26 mouse cellular contexts compared by ENCODE assay signal in the genomic region with DNA sequence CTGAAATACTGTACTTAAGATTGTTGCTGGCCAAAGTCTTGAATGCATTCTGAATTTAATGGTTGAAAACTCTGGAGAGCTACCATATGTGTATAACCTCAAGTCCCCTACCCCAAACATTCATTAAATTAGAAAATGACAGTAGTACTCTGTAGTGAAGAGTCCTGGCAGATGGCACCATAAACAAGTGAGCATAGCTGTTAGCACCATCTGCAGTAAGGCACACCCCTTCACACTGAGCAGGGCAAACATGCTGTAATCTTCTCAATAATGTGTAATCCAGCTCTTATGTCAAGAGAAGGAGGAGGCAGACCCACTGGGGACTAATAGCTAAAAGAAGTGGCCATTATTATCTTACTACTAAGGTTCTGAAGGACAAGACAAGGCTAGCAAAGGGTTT. TPM values are rescaled to one million over a fixed set of nuclear protein-coding genes. Genes with fewer than 3 reads are reported as not detected.
DNase-seq lines count a peak whose midpoint lies in the region; ATAC-seq lines count a peak whose summit lies in the region.
"Had no signal": no experiment of that assay in that cellular context is flagged by ENCODE, and none has a peak within 500 bp of the region (broad histone marks: within the 10 kb centered on the region; RNA-seq: fewer than 3 reads in every experiment).

No protein-coding gene starts in this region.

- no peaks in the 10 kb centered on the region for H3K27me3 ChIP-seq in hindbrain, embryonic 16.5 days (replicated peaks; ENCODE audit: control insufficient read depth, insufficient read depth, low read length)
- no peaks in the 10 kb centered on the region for H3K27me3 ChIP-seq in hindbrain, embryonic 13.5 days
- H3K27me3 ChIP-seq in neural tube, embryonic 14.5 days (ENCODE audit: control insufficient read depth, insufficient read depth, low read length) = no peaks in the 10 kb centered on the region
- H3K27me3 ChIP-seq in neural tube, embryonic 15.5 days (replicated peaks) = no peaks in the 10 kb centered on the region
- H3K27me3 ChIP-seq: embryonic facial prominence, embryonic 15.5 days; kidney, embryonic 15.5 days; liver, embryonic 15.5 days; lung, embryonic 15.5 days; megakaryocyte, embryonic 14.5 days had no signal

- H3K4me3 ChIP-seq in hindbrain, embryonic 16.5 days (ENCODE audit: low read length) = no peak overlapping the region
- H3K4me3 ChIP-seq in hindbrain, embryonic 13.5 days = no peak overlapping the region
- H3K4me3 ChIP-seq in neural tube, embryonic 14.5 days (ENCODE audit: low read depth, low read length) = no peak overlapping the region
- no peak overlapping the region for H3K4me3 ChIP-seq in neural tube, embryonic 15.5 days (replicated peaks)
- H3K4me3 ChIP-seq: embryonic facial prominence, embryonic 15.5 days; heart, adult 2 months; kidney, embryonic 15.5 days; limb, embryonic 10.5 days; liver, embryonic 15.5 days; lung, embryonic 15.5 days; megakaryocyte, embryonic 14.5 days had no signal

- ATAC-seq in hindbrain, embryonic 16.5 days = peak; percentile 50; the same call in 1 of the 2 replicates
- ATAC-seq in hindbrain, embryonic 13.5 days (ENCODE audit: low FRiP score) = no peak
- peak; percentile 58; the same call in 1 of the 2 replicates for ATAC-seq in neural tube, embryonic 14.5 days (ENCODE audit: low read depth)
- no peak for ATAC-seq in neural tube, embryonic 15.5 days (ENCODE audit: low FRiP score)
- ATAC-seq: intestine, postnatal 0 days; midbrain, embryonic 16.5 days had no signal

- H3K4me1 ChIP-seq in hindbrain, embryonic 16.5 days (ENCODE audit: control insufficient read depth, insufficient read depth, low read depth, low read length) = no peaks in the 10 kb centered on the region
- H3K4me1 ChIP-seq in hindbrain, embryonic 13.5 days (replicated peaks) = no peaks in the 10 kb centered on the region
- H3K4me1 ChIP-seq in neural tube, embryonic 14.5 days (ENCODE audit: control insufficient read depth, insufficient read depth, low read length) = no peaks in the 10 kb centered on the region
- no peaks in the 10 kb centered on the region for H3K4me1 ChIP-seq in neural tube, embryonic 15.5 days
- H3K4me1 ChIP-seq: embryonic facial prominence, embryonic 15.5 days; kidney, embryonic 15.5 days; limb, embryonic 10.5 days; liver, embryonic 15.5 days; lung, embryonic 15.5 days; megakaryocyte, embryonic 14.5 days had no signal

- H3K27ac ChIP-seq in hindbrain, embryonic 16.5 days (ENCODE audit: low read depth, low read length) = no peak overlapping the region
- no peak overlapping the region for H3K27ac ChIP-seq in hindbrain, embryonic 13.5 days
- H3K27ac ChIP-seq in neural tube, embryonic 14.5 days (ENCODE audit: low read depth, low read length) = no peak overlapping the region
- no peak overlapping the region for H3K27ac ChIP-seq in neural tube, embryonic 15.5 days (replicated peaks)
- H3K27ac ChIP-seq: embryonic facial prominence, embryonic 15.5 days; heart, adult 2 months; kidney, embryonic 15.5 days; limb, embryonic 10.5 days; liver, embryonic 15.5 days; lung, embryonic 15.5 days; stomach, postnatal 0 days had no signal

- H3K4me2 ChIP-seq in hindbrain, embryonic 16.5 days (ENCODE audit: low read length) = no peak overlapping the region
- no peak overlapping the region for H3K4me2 ChIP-seq in hindbrain, embryonic 13.5 days
- no peak overlapping the region for H3K4me2 ChIP-seq in neural tube, embryonic 14.5 days (ENCODE audit: low read depth, low read length)
- H3K4me2 ChIP-seq in neural tube, embryonic 15.5 days = no peak overlapping the region
- H3K4me2 ChIP-seq: embryonic facial prominence, embryonic 15.5 days; kidney, embryonic 15.5 days; liver, embryonic 15.5 days; lung, embryonic 15.5 days had no signal

- no peaks in the 10 kb centered on the region for H3K9me3 ChIP-seq in hindbrain, embryonic 16.5 days (ENCODE audit: control insufficient read depth, low read length)
- no peaks in the 10 kb centered on the region for H3K9me3 ChIP-seq in hindbrain, embryonic 13.5 days
- no peaks in the 10 kb centered on the region for H3K9me3 ChIP-seq in neural tube, embryonic 14.5 days (ENCODE audit: control insufficient read depth, low read length)
- no peaks in the 10 kb centered on the region for H3K9me3 ChIP-seq in neural tube, embryonic 15.5 days (replicated peaks)
- H3K9me3 ChIP-seq: embryonic facial prominence, embryonic 15.5 days; kidney, embryonic 15.5 days; limb, embryonic 10.5 days; liver, embryonic 15.5 days; lung, embryonic 15.5 days; megakaryocyte, embryonic 14.5 days had no signal

- DNase-seq in layer of hippocampus, adult 18-20 months (ENCODE audit: low spot score in 2 of 2) = peak; percentile 55 to 79
- peak; percentile 18 to 30 for DNase-seq in layer of hippocampus, postnatal 36 days
- DNase-seq in frontal cortex, postnatal 25 days (ENCODE audit: low spot score in 2 of 2) = no peak
- DNase-seq: adrenal gland, postnatal 10 days; cerebellum, adult 9-11 months; gastrocnemius, postnatal 25 days; heart, adult 2 months; kidney, postnatal 4 days; liver; lung, postnatal 36 days; right cerebral cortex, postnatal 14 days; thymus, adult 2 months had no signal

- H3K9ac ChIP-seq in hindbrain, embryonic 16.5 days (ENCODE audit: low read depth, low read length) = no peak overlapping the region
- H3K9ac ChIP-seq in hindbrain, embryonic 13.5 days = no peak overlapping the region
- no peak overlapping the region for H3K9ac ChIP-seq in neural tube, embryonic 14.5 days (replicated peaks; ENCODE audit: low read depth, low read length)
- H3K9ac ChIP-seq in neural tube, embryonic 15.5 days (replicated peaks) = no peak overlapping the region
- H3K9ac ChIP-seq: embryonic facial prominence, embryonic 15.5 days; kidney, embryonic 15.5 days; liver, embryonic 15.5 days; lung, embryonic 15.5 days had no signal

- H3K36me3 ChIP-seq in hindbrain, embryonic 16.5 days (ENCODE audit: control insufficient read depth, insufficient read depth, low read length) = peaks cover 5% of the 10 kb centered on the region; the same call in 1 of the 2 replicates
- H3K36me3 ChIP-seq in hindbrain, embryonic 13.5 days = peaks cover 57% of the 10 kb centered on the region
- H3K36me3 ChIP-seq in neural tube, embryonic 14.5 days (ENCODE audit: control insufficient read depth, insufficient read depth, low read length) = peaks cover 24% of the 10 kb centered on the region
- H3K36me3 ChIP-seq in neural tube, embryonic 15.5 days = peaks cover 27% of the 10 kb centered on the region

RNA-seq across cellular contexts. Expression of a gene that starts 33.9 kb away (rescaled TPM):
- 0.11 and 0.14 TPM in 2 replicates for polyA plus RNA-seq in hindbrain, embryonic 16.5 days (2015; fragmentation: Nextera tagmentation; extraction: Ambion mirVana)
- polyA plus RNA-seq in hindbrain, embryonic 13.5 days (2015; fragmentation: Nextera tagmentation; extraction: Ambion mirVana) = 0.49 and 0.87 TPM in 2 replicates
- polyA plus RNA-seq in neural tube, embryonic 14.5 days (2014; fragmentation: Nextera tagmentation; extraction: Ambion mirVana) = 0.31 and 0.36 TPM in 2 replicates
- 0.17 and 0.19 TPM in 2 replicates for polyA plus RNA-seq in neural tube, embryonic 15.5 days (2015; fragmentation: Nextera tagmentation; extraction: Ambion mirVana)
- total RNA-seq in layer of hippocampus, adult 18-20 months (2021) = under 1 TPM; 0.66 to 0.69 TPM
- 1 to 10 TPM in 1 of 2 experiments, under 1 TPM in 1; 0.83 to 1.8 TPM for total RNA-seq in layer of hippocampus, postnatal 36 days (2021)
- total RNA-seq: common myeloid progenitor, adult 5-6 weeks had no signal
- polyA plus RNA-seq: heart, adult 2 months had no signal

Comparison
In these comparisons a context has a peak if more than half of its experiments do, and no peak if none do; other contexts are left out.
1. ATAC-seq: peak in hindbrain, embryonic 16.5 days (single experiment) and neural tube, embryonic 14.5 days (single experiment); none in hindbrain, embryonic 13.5 days (single experiment) and neural tube, embryonic 15.5 days (single experiment).
2. DNase-seq: peak in layer of hippocampus, adult 18-20 months (2 of 2) and layer of hippocampus, postnatal 36 days (2 of 2); none in frontal cortex, postnatal 25 days (0 of 2).